16 mouse cellular contexts compared by ENCODE assay signal in genomic region chr7:138137934-138138333, GRCm38 (mm10).
"Had no signal": no experiment of that assay in that cellular context is flagged by ENCODE, and none has a peak within 500 bp of the region (broad histone marks: within the 10 kb centered on the region; RNA-seq: fewer than 3 reads in every experiment).

No protein-coding gene starts in this region.

- H3K27ac ChIP-seq: kidney, embryonic 15.5 days; left cerebral cortex, adult 2 months; liver, embryonic 13.5 days; midbrain, embryonic 12.5 days had no signal

- H3K4me2 ChIP-seq: kidney, embryonic 15.5 days; liver, embryonic 13.5 days; midbrain, embryonic 12.5 days had no signal

- H3K4me3 ChIP-seq: kidney, embryonic 15.5 days; left cerebral cortex, adult 2 months; liver, embryonic 13.5 days; megakaryocyte, embryonic 14.5 days; midbrain, embryonic 12.5 days had no signal

- H3K27me3 ChIP-seq: kidney, embryonic 15.5 days; liver, embryonic 13.5 days; megakaryocyte, embryonic 14.5 days; midbrain, embryonic 12.5 days had no signal

- ATAC-seq: lung, postnatal 0 days had no signal

- H3K36me3 ChIP-seq: kidney, embryonic 15.5 days; liver, embryonic 13.5 days; midbrain, embryonic 12.5 days had no signal

- H3K4me1 ChIP-seq: kidney, embryonic 15.5 days; liver, embryonic 13.5 days; megakaryocyte, embryonic 14.5 days; midbrain, embryonic 12.5 days had no signal

- DNase-seq: kidney, adult 11 months; kidney, adult 8-10 months; kidney, postnatal 10 days; kidney, postnatal 36 days; layer of hippocampus, postnatal 36 days; liver, embryonic 13.5 days; lung, adult 2 months; retina, postnatal 1 day; right cerebral cortex, postnatal 25 days; thymus, adult 18-20 months; thymus, postnatal 36 days had no signal

- H3K9ac ChIP-seq: kidney, embryonic 15.5 days; liver, embryonic 13.5 days; midbrain, embryonic 12.5 days had no signal

- H3K9me3 ChIP-seq: kidney, embryonic 15.5 days; liver, embryonic 13.5 days; midbrain, embryonic 12.5 days had no signal
